Mouse (Mus musculus) kidney, adult 10 weeks (tissue): ENCODE results near the gene Gm5127. TPM values are rescaled to one million over a fixed set of nuclear protein-coding genes. Genes with fewer than 3 reads are reported as not detected.

ENCODE experiments used
- polyA plus RNA-seq: library from polyadenylated mRNA; stranded (reverse); fragments of 350-450 nt; fragmentation: Illumina TruSeq; extraction: RNeasy Lipid Tissue Mini Kit (QIAGEN cat#74804); gene quantifications from one replicate; pipeline ENCODE4 v1.2.3, GENCODE M21; 2014; ENCODE audit warnings: low read depth, low replicate concordance

Gene Gm5127
- polyA plus RNA-seq: not detected

DNA sequence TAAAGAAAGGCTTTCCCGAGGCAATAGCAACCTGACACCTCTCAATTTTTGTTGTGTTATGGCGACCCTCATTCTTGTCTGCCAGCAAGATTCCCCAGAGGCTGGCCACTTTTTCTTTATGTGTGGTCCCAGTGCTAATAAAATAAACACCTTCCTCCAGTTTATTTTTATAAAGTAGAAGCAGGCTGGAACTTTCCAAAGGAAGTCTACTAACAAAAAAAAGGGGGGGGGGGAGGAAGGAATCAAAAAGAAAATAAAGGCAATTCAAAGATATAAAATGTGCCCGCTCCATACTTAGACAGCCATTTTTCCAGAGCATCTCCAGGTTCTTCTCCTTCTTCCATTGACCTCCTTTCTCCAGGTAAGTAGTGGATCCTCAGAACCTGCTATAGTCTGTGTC lies at the start of gene Gm5127:
Gene Gm5127 (plus strand): TSS at position 301 of the 400 bp plus-strand sequence.

DNA sequence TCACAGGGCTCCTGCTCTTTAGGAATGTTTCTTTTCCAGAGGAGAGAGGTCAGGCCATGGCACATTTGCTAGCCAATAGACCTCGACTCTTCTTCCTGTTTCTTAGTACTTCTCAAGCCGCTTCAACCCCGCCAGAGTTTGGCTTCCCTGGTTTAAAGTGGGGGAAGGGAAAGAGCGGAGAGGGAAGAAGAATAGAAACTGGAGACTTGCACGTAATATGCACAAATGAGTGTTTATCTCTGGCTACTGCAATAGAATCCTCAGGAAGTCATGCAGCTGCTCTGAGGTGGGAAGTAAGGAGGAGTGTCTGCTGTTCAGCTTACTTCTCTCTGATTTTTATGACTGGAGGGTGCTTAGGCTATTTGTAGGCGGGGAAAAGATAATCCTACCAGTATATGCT lies 20.4 kb downstream of the Gm5127 start, which contains the start of gene Cysltr1:
Gene Cysltr1 (minus strand): TSS at position 294 of the 400 bp plus-strand sequence.

Other genes with a start within 250 kb of the Gm5127 start
- not detected for gene Fndc3c1, start 97.8 kb upstream of the Gm5127 start, polyA plus RNA-seq
- gene Cysltr1, start 20.5 kb downstream of the Gm5127 start, polyA plus RNA-seq: 2.8 TPM